Mouse (Mus musculus) heart, embryonic 14.5 days (tissue): ENCODE measurements at regions not wholly inside any gene's neighbourhood (a gene's known extent, or its start where the extent isn't known, plus 50 kb on each side); places are given as distances from the start of the nearest gene placed in this dataset.

ENCODE experiments used
- ATAC-seq: fragments of 200-750 bp; cut with Nextera tagmentation; 2 replicates; pipeline ENCODE4 v1.8.0; 2017; ENCODE audit warnings: low read depth, moderate TSS enrichment; ENCODE audit not compliant: insufficient number of reproducible peaks, insufficient read depth, low FRiP score
- H3K27ac ChIP-seq, 2 experiments: fragments of 200-500 bp in 1 of 2; fragments of 300-500 bp in 1 of 2; sonication (generic) in 1 of 2; replicated peaks in 1 of 2; 2 replicates each; pipeline ENCODE4 v1.5.1; 2012 to 2014; ENCODE audit warnings: low read depth in 2 of 2, low read length in 2 of 2, control low read depth in 1 of 2, mild to moderate bottlenecking in 1 of 2, mixed read lengths in 1 of 2; ENCODE audit not compliant: control insufficient read depth in 1 of 2, insufficient read depth in 1 of 2
- H3K27me3 ChIP-seq: fragments of 300-500 bp; sonication (generic); 2 replicates; pipeline ENCODE4 v1.6.1; 2014; ENCODE audit warnings: mild to moderate bottlenecking, low read length, control low read depth; ENCODE audit not compliant: control insufficient read depth, insufficient read depth
- H3K36me3 ChIP-seq: fragments of 300-500 bp; sonication (generic); 2 replicates; pipeline ENCODE4 v1.6.1; 2014; ENCODE audit warnings: mild to moderate bottlenecking, control low read depth, low read length, mixed read lengths; ENCODE audit not compliant: control insufficient read depth, insufficient read depth
- H3K4me1 ChIP-seq, 2 experiments: fragments of 200-500 bp in 1 of 2; fragments of 300-500 bp in 1 of 2; sonication (generic) in 1 of 2; 2 replicates each; pipeline ENCODE4 v1.6.1; 2012 to 2014; ENCODE audit warnings: low read length in 2 of 2, control low read depth in 1 of 2, mixed read lengths in 1 of 2; ENCODE audit not compliant: control insufficient read depth in 2 of 2, insufficient read depth in 2 of 2
- H3K4me2 ChIP-seq: fragments of 300-500 bp; sonication (generic); 2 replicates; pipeline ENCODE4 v1.6.1; 2014; ENCODE audit warnings: mild to moderate bottlenecking, low read length
- H3K4me3 ChIP-seq, 2 experiments: fragments of 200-500 bp in 1 of 2; fragments of 300-500 bp in 1 of 2; sonication (generic) in 1 of 2; 2 replicates each; pipeline ENCODE4 v1.5.1; 2012 to 2014; ENCODE audit warnings: low read length in 2 of 2, mild to moderate bottlenecking in 2 of 2, control low read depth in 1 of 2, low read depth in 1 of 2, moderate library complexity in 1 of 2; ENCODE audit not compliant: control insufficient read depth in 1 of 2, insufficient read depth in 1 of 2
- H3K9ac ChIP-seq: fragments of 300-500 bp; sonication (generic); 2 replicates; pipeline ENCODE4 v1.6.1; 2014; ENCODE audit warnings: mild to moderate bottlenecking, low read length
- H3K9me3 ChIP-seq: fragments of 300-500 bp; sonication (generic); 2 replicates; pipeline ENCODE4 v1.6.1; 2016; ENCODE audit warnings: low read length, control low read depth; ENCODE audit not compliant: control insufficient read depth
- WGBS: fragments of 180-500 bp; shearing (Covaris S2); extraction: QIAGEN DNeasy Blood & Tissue Kit; methylation state at CpG from one replicate; pipeline ENCODE4 v1.1.7; 2014; 5-methylcytosine and 5-hydroxymethylcytosine counted together

GRCm38 (mm10) chr5:47528671-47529070 lies 454.3 kb upstream of the Slit2 start:
- no peaks in the 10 kb centered on the region for H3K36me3 ChIP-seq
- H3K27ac ChIP-seq: no peak overlapping the region
- ATAC-seq: no peak
- no peak overlapping the region for H3K4me3 ChIP-seq
- H3K4me2 ChIP-seq: no peak overlapping the region
- no peaks in the 10 kb centered on the region for H3K9me3 ChIP-seq
- H3K4me1 ChIP-seq: no peaks in the 10 kb centered on the region
- 91% methylated on average over 7 of the region's 7 CpGs for WGBS
- no peak overlapping the region for H3K9ac ChIP-seq
- no peaks in the 10 kb centered on the region for H3K27me3 ChIP-seq

- H3K4me1 ChIP-seq: no peaks in the 10 kb centered on the region
- no peaks in the 10 kb centered on the region for H3K27me3 ChIP-seq
- H3K9me3 ChIP-seq: no peaks in the 10 kb centered on the region
- H3K27ac ChIP-seq: no peak overlapping the region
- no peak overlapping the region for H3K9ac ChIP-seq
- H3K4me3 ChIP-seq: no peak overlapping the region
- no peaks in the 10 kb centered on the region for H3K36me3 ChIP-seq
- no peak for ATAC-seq
- no peak overlapping the region for H3K4me2 ChIP-seq
These were observed 445.4 kb upstream of the Slit2 start for GRCm38 (mm10) chr5:47537532-47537931.

- 66% methylated on average over 1 of the region's 1 CpGs for WGBS
- no peak overlapping the region for H3K4me3 ChIP-seq
These were observed 440.7 kb upstream of the Slit2 start for GRCm38 (mm10) chr5:47542248-47542647.

GRCm38 (mm10) chr5:47556717-47557116 lies 426.2 kb upstream of the Slit2 start:
- Histone ChIP-seq H3K4me3 (no peak overlapping the region), H3K4me2 (no peak overlapping the region), H3K9me3 (no peaks in the 10 kb centered on the region), H3K27ac (no peak overlapping the region), H3K27me3 (no peaks in the 10 kb centered on the region), H3K4me1 (no peaks in the 10 kb centered on the region), H3K9ac (no peak overlapping the region), H3K36me3 (no peaks in the 10 kb centered on the region)
- ATAC-seq: no peak
- WGBS: 61% methylated on average over 1 of the region's 1 CpGs

More at GRCm38 (mm10) chr5:47542248-47542647, 440.7 kb upstream of the Slit2 start:
- Histone ChIP-seq H3K27me3 (no peaks in the 10 kb centered on the region), H3K9ac (no peak overlapping the region), H3K4me1 (no peaks in the 10 kb centered on the region), H3K27ac (no peak overlapping the region), H3K36me3 (no peaks in the 10 kb centered on the region), H3K9me3 (no peaks in the 10 kb centered on the region), H3K4me2 (no peak overlapping the region)
- ATAC-seq: no peak

GRCm38 (mm10) chr5:47557152-47557800 lies 425.7 kb upstream of the Slit2 start:
- H3K27me3 ChIP-seq: no peaks in the 10 kb centered on the region
- ATAC-seq: no peak
- H3K4me2 ChIP-seq: no peak overlapping the region
- no peak overlapping the region for H3K27ac ChIP-seq
- 68% methylated on average over 8 of the region's 8 CpGs for WGBS
- no peak overlapping the region for H3K9ac ChIP-seq
- H3K9me3 ChIP-seq: no peaks in the 10 kb centered on the region
- no peak overlapping the region for H3K4me3 ChIP-seq
- H3K36me3 ChIP-seq: no peaks in the 10 kb centered on the region
- H3K4me1 ChIP-seq: no peaks in the 10 kb centered on the region
